Mouse (Mus musculus): ENCODE results near the gene Pde1a. TPM values are rescaled to one million over a fixed set of nuclear protein-coding genes. Genes with fewer than 3 reads are reported as not detected.

Pde1a gene
- polyA plus RNA-seq, 1 experiment from 2014 or later, result 10.8 TPM

DNA sequence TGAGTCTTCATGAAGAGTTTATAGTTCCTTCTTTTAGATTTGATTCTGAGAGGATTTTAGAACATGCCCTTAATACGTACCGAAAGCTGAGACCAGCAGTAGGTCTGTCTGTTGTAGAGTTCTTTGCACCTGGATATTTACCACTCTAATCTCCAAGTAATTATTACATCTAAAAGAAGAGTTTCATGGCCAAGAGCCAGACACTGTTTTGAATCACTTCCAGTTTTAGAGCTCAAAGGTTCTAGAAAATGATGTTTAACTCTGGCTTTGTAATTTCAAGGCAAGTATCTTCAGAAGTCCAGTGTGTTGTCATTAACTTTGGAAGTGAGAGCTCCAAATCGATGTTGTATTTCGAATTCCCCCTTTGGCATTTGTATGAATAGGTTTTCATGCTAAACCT, 167.8 kb downstream of the Pde1a start:
- Histone ChIP-seq H3K27ac (replicated peaks) (no peak overlapping the region), H3K9me3 (replicated peaks) (no peaks in the 10 kb centered on the region), H3K4me1 (no peaks in the 10 kb centered on the region), H3K9ac (no peak overlapping the region), H3K36me3 (no peaks in the 10 kb centered on the region), H3K4me2 (replicated peaks) (no peak overlapping the region), H3K27me3 (no peaks in the 10 kb centered on the region), H3K4me3 (replicated peaks) (no peak overlapping the region)
- ATAC-seq (ENCODE audit: insufficient number of reproducible peaks, low FRiP score, low TSS enrichment, low read depth), result no peak
- WGBS, result 64% methylated on average over 4 of the region's 4 CpGs

DNA sequence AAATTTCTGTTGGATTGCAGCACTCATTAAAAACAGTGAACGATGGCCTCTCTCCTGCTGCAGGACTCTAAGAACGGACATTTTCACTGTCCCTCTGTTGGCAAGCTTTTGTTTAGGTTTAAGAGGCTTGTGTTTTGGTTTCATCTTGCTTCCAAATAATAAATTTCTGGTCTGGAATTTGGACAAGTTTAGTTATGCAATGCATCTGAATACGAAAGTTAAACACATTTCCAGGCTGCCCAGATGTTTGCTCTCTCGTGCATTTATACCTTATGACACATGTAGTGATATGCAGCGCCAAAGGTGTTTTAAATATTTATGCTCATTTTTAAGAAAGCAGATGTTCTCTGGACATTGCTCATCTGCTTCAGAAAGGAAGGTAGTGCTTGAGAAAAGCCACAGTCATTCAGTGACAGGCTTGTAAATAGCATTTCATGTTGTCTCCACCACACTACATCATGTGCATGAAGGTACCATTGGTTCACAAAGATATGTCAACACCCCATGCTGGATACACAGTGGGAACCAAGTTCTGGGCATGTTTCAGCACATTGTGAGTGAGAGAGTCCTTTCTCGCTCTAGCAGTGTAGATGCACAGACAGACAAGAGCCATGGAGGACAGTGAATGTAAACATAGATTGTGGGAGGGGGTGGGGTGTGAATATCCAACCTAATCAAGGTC, 171.5 kb downstream of the Pde1a start:
- ATAC-seq (ENCODE audit: insufficient number of reproducible peaks, low FRiP score, low TSS enrichment, low read depth), result no peak

DNA sequence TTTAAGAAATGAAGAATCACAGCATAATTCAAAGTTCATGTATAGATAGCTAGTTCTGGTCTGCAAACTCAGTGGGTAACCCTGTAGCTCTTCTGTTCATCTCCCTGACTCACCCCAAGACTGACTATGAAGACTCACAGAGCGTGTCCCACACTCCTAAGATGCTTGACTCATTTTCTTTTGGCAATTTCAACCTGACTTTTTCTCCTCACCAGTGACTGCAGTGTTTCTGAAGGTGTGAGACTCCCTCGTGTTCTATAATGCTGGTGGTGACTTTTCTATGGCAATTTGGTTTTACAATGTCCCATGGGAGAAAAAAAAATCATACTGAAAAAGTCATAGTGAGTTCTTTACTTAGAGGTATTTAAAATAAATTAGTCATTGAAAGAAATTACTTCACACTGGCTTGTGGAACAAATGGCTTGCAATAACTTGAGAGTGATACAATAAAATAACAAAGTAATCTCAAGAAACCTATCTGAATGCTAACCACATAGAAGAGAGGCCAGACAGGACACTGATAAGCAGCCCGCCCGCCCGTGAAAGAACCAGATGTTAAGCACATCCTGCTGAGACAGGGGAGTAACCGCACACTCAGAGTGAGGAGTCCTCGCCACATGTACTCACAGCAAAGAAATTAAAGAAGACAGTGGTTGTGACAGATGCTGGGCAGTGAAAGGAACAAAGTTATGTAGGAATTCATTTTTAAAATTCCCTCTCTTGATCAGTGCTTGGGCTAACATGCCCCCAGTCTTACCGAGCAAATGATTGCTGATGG, 183.2 kb downstream of the Pde1a start:
- Histone ChIP-seq H3K4me2 (replicated peaks) (no peak overlapping the region), H3K4me3 (replicated peaks) (no peak overlapping the region), H3K9ac (no peak overlapping the region), H3K27me3 (no peaks in the 10 kb centered on the region), H3K9me3 (replicated peaks) (no peaks in the 10 kb centered on the region), H3K36me3 (no peaks in the 10 kb centered on the region), H3K27ac (replicated peaks) (no peak overlapping the region), H3K4me1 (no peaks in the 10 kb centered on the region)
- no peak for ATAC-seq (ENCODE audit: insufficient number of reproducible peaks, low FRiP score, low TSS enrichment, low read depth)
- WGBS, result 58% methylated on average over 8 of the region's 8 CpGs

More for the DNA sequence above, 171.5 kb downstream of the Pde1a start:
- H3K36me3 ChIP-seq, result no peaks in the 10 kb centered on the region
- no peak overlapping the region for H3K4me3 ChIP-seq (replicated peaks)
- no peak overlapping the region for H3K27ac ChIP-seq (replicated peaks)
- no peak overlapping the region for H3K4me2 ChIP-seq (replicated peaks)
- H3K9ac ChIP-seq, result no peak overlapping the region
- H3K27me3 ChIP-seq, result no peaks in the 10 kb centered on the region
- no peaks in the 10 kb centered on the region for H3K9me3 ChIP-seq (replicated peaks)
- 64% methylated on average over 6 of the region's 6 CpGs for WGBS
- H3K4me1 ChIP-seq, result no peaks in the 10 kb centered on the region

DNA sequence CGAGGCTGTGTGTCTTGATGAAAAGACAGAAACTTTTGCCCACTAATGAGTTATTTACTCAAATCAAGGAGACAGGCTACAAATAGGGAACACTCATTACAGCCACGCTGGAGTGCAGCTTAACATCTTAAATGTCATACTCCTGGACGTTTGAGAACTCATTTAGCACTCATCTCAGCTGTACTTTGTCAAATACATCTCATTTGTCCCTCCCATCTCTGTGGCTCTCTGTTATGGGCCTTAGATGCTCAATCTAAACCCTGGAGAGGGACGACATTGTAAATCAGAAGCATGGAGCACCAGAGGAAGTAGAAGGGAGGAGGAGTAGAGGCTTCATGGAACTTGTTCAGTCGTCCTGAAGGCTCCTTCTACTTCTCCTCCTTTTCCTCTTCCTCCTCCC, 194.6 kb downstream of the Pde1a start:
- no peak overlapping the region for H3K9ac ChIP-seq
- H3K36me3 ChIP-seq, result no peaks in the 10 kb centered on the region
- no peak overlapping the region for H3K4me3 ChIP-seq (replicated peaks)
- no peak for ATAC-seq (ENCODE audit: insufficient number of reproducible peaks, low FRiP score, low TSS enrichment, low read depth)
- H3K27ac ChIP-seq (replicated peaks), result no peak overlapping the region
- H3K9me3 ChIP-seq (replicated peaks), result no peaks in the 10 kb centered on the region
- WGBS, result 54% methylated on average over 5 of the region's 5 CpGs
- no peaks in the 10 kb centered on the region for H3K27me3 ChIP-seq
- no peaks in the 10 kb centered on the region for H3K4me1 ChIP-seq
- H3K4me2 ChIP-seq (replicated peaks), result no peak overlapping the region

DNA sequence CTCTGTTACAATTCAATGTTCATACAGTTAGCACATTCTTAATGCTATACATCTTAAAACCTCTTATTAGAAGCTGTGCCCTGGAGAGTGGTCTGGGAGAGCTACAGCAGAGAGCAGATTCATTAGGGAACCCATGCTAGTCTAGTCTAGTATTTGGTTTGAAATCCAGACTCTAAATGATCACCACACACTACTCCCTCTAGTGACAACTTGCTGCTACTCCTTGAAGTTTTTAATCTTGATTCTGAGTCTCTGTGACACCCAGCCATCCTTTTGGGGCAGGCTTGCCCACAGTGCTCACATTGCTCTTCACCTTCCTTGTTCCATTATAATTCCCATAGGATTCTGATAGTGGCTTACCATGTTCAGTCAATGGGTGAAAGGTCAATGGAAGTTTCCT, 206.9 kb downstream of the Pde1a start:
- ATAC-seq (ENCODE audit: insufficient number of reproducible peaks, low FRiP score, low TSS enrichment, low read depth), result no peak

DNA sequence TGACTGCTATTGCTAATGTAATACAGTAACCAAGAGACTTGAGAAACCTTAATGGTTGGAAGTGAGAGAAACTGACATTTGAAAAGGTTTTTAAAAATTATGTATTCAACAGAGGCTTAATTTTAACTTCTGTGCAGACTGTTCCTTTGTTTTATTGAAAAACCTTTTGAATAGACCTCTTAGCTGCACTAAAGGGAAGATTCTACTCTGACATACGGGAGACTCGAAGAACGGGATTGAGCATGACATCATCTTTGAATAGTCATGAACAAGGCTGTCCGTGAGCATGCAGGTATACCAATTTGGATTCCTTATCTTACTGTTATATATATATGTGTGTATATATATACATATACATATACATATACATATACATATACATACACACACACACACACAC, 207.9 kb downstream of the Pde1a start:
- ATAC-seq (ENCODE audit: insufficient number of reproducible peaks, low FRiP score, low TSS enrichment, low read depth), result no peak
- WGBS, result 87% methylated on average over 4 of the region's 4 CpGs
- Histone ChIP-seq H3K4me1 (no peaks in the 10 kb centered on the region), H3K9me3 (replicated peaks) (no peaks in the 10 kb centered on the region), H3K27me3 (no peaks in the 10 kb centered on the region), H3K36me3 (no peaks in the 10 kb centered on the region), H3K4me2 (replicated peaks) (no peak overlapping the region), H3K27ac (replicated peaks) (no peak overlapping the region), H3K9ac (no peak overlapping the region), H3K4me3 (replicated peaks) (no peak overlapping the region)

More for the DNA sequence above, 206.9 kb downstream of the Pde1a start:
- no peaks in the 10 kb centered on the region for H3K27me3 ChIP-seq
- H3K4me1 ChIP-seq, result no peaks in the 10 kb centered on the region
- H3K27ac ChIP-seq (replicated peaks), result no peak overlapping the region
- H3K4me2 ChIP-seq (replicated peaks), result no peak overlapping the region
- H3K9me3 ChIP-seq (replicated peaks), result no peaks in the 10 kb centered on the region
- no peak overlapping the region for H3K9ac ChIP-seq
- H3K4me3 ChIP-seq (replicated peaks), result no peak overlapping the region
- H3K36me3 ChIP-seq, result no peaks in the 10 kb centered on the region

DNA sequence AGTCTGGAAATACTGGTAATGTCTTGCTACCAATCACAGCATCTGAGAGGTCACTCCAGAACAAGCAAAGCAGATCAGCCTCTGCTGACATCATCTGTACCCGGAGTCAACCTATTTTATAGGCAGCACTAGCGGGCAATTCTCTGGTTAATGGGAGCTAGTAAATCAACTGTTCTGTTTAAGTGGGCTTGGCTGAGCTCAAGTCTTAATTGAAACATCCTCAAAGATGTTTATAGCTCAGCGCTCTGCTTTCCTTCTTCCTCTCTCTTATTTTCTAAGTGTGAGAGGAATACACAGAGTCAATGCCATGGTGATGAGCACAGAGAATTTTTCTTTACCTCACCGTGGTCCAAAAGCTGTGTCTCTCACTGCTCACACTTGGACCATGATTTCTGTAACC, 208.8 kb downstream of the Pde1a start:
- 81% methylated on average over 4 of the region's 4 CpGs for WGBS

DNA sequence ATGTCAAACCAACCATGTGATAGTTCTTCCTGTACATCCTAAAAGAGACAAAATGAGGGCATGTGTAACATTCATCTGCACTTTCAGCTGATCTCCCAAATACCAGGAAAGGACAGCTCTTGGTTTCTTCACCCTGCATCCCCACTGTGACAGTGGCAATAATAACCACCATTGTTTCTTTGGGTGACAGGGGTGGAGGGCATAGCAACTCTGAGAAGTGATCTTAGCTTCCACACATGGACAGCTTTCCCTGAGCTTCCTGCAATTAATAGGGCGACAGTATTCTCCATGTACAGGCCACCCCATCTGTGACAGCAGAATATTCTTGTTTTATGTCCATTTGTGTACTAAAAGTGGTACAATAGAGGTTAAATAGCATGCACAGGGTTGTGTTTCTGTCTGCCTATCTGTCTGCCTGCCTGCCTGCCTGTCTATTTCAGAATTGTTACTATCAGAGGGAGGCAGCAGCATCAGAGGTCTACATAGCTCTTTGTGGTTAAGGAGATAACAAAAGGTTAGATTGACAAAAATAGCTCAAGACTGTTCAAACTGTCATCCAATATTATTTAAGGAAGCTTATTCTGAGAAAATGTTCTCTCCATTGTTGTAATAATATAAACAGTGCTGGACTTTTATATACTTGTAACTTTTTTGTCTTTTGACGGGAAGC, 227.3 kb downstream of the Pde1a start:
- Histone ChIP-seq H3K27ac (replicated peaks) (no peak overlapping the region), H3K4me2 (replicated peaks) (no peak overlapping the region), H3K27me3 (no peaks in the 10 kb centered on the region), H3K9ac (no peak overlapping the region), H3K9me3 (replicated peaks) (no peaks in the 10 kb centered on the region), H3K4me1 (no peaks in the 10 kb centered on the region), H3K4me3 (replicated peaks) (no peak overlapping the region), H3K36me3 (no peaks in the 10 kb centered on the region)
- ATAC-seq (ENCODE audit: insufficient number of reproducible peaks, low FRiP score, low TSS enrichment, low read depth), result no peak
- 75% methylated on average over 2 of the region's 2 CpGs for WGBS

More for the DNA sequence above, 208.8 kb downstream of the Pde1a start:
- Histone ChIP-seq H3K4me3 (replicated peaks) (no peak overlapping the region), H3K4me2 (replicated peaks) (no peak overlapping the region), H3K27ac (replicated peaks) (no peak overlapping the region), H3K4me1 (no peaks in the 10 kb centered on the region), H3K27me3 (no peaks in the 10 kb centered on the region), H3K9ac (no peak overlapping the region), H3K36me3 (no peaks in the 10 kb centered on the region), H3K9me3 (replicated peaks) (no peaks in the 10 kb centered on the region)
- no peak for ATAC-seq (ENCODE audit: insufficient number of reproducible peaks, low FRiP score, low TSS enrichment, low read depth)

DNA sequence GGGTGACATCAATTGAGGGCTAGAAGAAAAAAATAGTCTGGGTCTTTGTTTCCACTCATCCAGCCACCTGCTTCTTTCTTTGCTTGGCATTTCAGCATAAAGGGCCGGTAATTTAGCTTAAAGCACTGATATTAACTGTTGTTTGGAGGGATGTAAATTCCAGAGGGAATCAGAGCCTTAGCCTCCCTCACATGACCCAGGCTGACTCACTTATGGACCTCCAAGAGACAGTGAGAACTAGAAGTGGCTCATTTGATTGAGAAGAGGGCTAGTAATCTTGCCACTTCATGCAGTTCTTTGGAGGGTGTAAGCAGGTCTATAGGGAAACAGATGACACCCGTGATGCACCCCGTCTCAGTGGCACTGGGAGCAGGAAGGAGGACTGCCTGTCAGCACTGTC, 230.7 kb downstream of the Pde1a start:
- Histone ChIP-seq H3K4me2 (replicated peaks) (no peak overlapping the region), H3K4me1 (no peaks in the 10 kb centered on the region), H3K9ac (no peak overlapping the region), H3K27me3 (no peaks in the 10 kb centered on the region), H3K36me3 (no peaks in the 10 kb centered on the region), H3K9me3 (replicated peaks) (no peaks in the 10 kb centered on the region), H3K4me3 (replicated peaks) (no peak overlapping the region), H3K27ac (replicated peaks) (no peak overlapping the region)
- no peak for ATAC-seq (ENCODE audit: insufficient number of reproducible peaks, low FRiP score, low TSS enrichment, low read depth)
- WGBS, result 65% methylated on average over 3 of the region's 3 CpGs

DNA sequence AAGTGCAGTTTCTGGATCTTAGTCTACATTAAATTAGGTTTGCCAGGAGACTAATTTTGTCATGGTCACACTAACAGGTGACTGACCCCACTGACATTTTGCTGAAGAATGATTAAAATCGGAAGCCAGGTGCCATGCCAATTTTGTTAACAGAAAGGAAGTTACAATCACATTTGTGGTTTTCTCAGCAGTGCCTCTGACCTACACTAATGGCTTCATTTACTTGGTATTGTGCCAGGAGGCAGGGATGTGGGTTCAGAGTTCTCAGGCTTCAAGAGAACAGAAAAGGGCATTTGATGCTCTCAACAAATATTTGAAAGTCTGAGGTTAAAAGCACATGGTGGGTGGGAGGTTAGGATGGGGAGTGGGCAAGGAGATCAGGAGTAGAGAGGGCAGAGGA, 236.4 kb downstream of the Pde1a start:
- H3K27ac ChIP-seq (replicated peaks), result no peak overlapping the region
- no peak for ATAC-seq (ENCODE audit: insufficient number of reproducible peaks, low FRiP score, low TSS enrichment, low read depth)
- H3K4me2 ChIP-seq (replicated peaks), result no peak overlapping the region
- 62% methylated on average over 1 of the region's 1 CpGs for WGBS
- H3K27me3 ChIP-seq, result no peaks in the 10 kb centered on the region
- H3K4me3 ChIP-seq (replicated peaks), result no peak overlapping the region
- H3K9ac ChIP-seq, result no peak overlapping the region
- H3K4me1 ChIP-seq, result no peaks in the 10 kb centered on the region
- no peaks in the 10 kb centered on the region for H3K9me3 ChIP-seq (replicated peaks)
- H3K36me3 ChIP-seq, result no peaks in the 10 kb centered on the region

DNA sequence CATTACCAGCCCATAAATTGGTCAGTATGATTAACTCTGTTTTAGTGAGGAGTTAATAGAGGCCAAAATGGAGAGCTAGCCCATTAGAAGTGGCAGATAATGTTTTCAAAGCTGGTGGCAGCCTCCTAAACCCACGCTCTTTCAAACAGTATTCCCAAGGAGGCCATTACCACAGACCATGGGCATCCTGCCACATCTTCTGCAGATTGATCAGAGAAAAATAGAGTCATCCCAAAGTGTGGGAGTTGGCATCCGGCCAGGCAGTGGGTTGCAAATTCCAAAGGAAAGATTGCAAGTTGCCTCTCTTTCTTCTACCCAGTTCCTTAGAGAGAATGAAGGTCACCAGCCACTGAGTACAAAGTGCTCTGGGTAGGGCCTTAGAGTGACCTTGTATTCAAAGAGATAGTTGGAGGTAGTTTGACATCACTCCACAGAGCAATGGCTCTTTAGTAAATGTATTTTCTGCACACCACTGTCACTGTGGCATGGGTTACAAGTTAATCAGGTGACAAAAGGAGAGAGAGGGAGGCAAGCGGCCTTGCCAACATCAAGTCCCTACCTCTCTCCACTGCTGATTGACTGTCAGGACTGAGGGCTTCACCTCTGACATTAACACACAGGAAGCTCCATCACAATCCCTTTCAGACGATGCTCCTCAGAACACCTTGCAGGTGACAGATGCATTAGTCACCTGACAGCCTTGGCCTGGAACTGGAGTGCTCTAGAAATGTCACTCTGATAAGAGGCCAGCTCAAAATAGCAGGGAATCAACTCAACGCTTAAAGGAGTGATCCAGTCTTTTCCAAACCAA, 237.3 kb downstream of the Pde1a start:
- no peak overlapping the region for H3K4me3 ChIP-seq (replicated peaks)
- ATAC-seq (ENCODE audit: insufficient number of reproducible peaks, low FRiP score, low TSS enrichment, low read depth), result no peak
- 71% methylated on average over 5 of the region's 5 CpGs for WGBS
- H3K9me3 ChIP-seq (replicated peaks), result no peaks in the 10 kb centered on the region
- H3K27me3 ChIP-seq, result no peaks in the 10 kb centered on the region
- no peak overlapping the region for H3K9ac ChIP-seq
- H3K4me1 ChIP-seq, result no peaks in the 10 kb centered on the region
- H3K4me2 ChIP-seq (replicated peaks), result no peak overlapping the region
- H3K36me3 ChIP-seq, result no peaks in the 10 kb centered on the region
- H3K27ac ChIP-seq (replicated peaks), result no peak overlapping the region

Data from embryonic facial prominence, embryonic 15.5 days (tissue).